Mouse (Mus musculus) midbrain, embryonic 14.5 days (tissue): ENCODE data around the gene Ndel1. TPM values are rescaled to one million over a fixed set of nuclear protein-coding genes. Genes with fewer than 3 reads are reported as not detected.
A peak's percentile ranks its signal among the peaks of the same experiment; 100 is the strongest.

Experiments used
- ATAC-seq: fragments of 200-750 bp; cut with Nextera tagmentation; 2 replicates; pipeline ENCODE4 v1.8.0; 2017; ENCODE audit warnings: moderate number of reproducible peaks, moderate library complexity; ENCODE audit not compliant: low FRiP score, low TSS enrichment
- DNase-seq: peaks from one replicate; pipeline ENCODE4 v3.0.0-alpha.2; 2015
- H3K27ac ChIP-seq: fragments of 300-500 bp; sonication (generic); replicated peaks from 2 replicates; pipeline ENCODE4 v1.5.1; 2014; ENCODE audit warnings: mild to moderate bottlenecking, low read depth, low read length, moderate library complexity
- H3K27me3 ChIP-seq: fragments of 300-500 bp; sonication (generic); 2 replicates; pipeline ENCODE4 v1.6.1; 2014; ENCODE audit warnings: low read length, control low read depth, mixed read lengths; ENCODE audit not compliant: control insufficient read depth, insufficient read depth
- H3K36me3 ChIP-seq: fragments of 300-500 bp; sonication (generic); 2 replicates; pipeline ENCODE4 v1.6.1; 2014; ENCODE audit warnings: low read length, control low read depth; ENCODE audit not compliant: control insufficient read depth, insufficient read depth
- H3K4me1 ChIP-seq: fragments of 300-500 bp; sonication (generic); 2 replicates; pipeline ENCODE4 v1.6.1; 2014; ENCODE audit warnings: mild to moderate bottlenecking, antibody characterized with exemption, low read length, control low read depth; ENCODE audit not compliant: control insufficient read depth, insufficient read depth
- H3K4me2 ChIP-seq: fragments of 300-500 bp; sonication (generic); 2 replicates; pipeline ENCODE4 v1.6.1; 2014; ENCODE audit warnings: mild to moderate bottlenecking, low read length, moderate library complexity
- H3K4me3 ChIP-seq: fragments of 300-500 bp; sonication (generic); replicated peaks from 2 replicates; pipeline ENCODE4 v1.5.1; 2014; ENCODE audit warnings: low read depth, low read length
- H3K9ac ChIP-seq: fragments of 300-500 bp; sonication (generic); replicated peaks from 2 replicates; pipeline ENCODE4 v1.6.1; 2014; ENCODE audit warnings: mild to moderate bottlenecking, low read length, moderate library complexity
- H3K9me3 ChIP-seq: fragments of 300-500 bp; sonication (generic); 2 replicates; pipeline ENCODE4 v1.6.1; 2016; ENCODE audit warnings: low read length, control low read depth, mixed read lengths; ENCODE audit not compliant: control insufficient read depth
- WGBS: fragments of 180-500 bp; shearing (Covaris S2); extraction: QIAGEN DNeasy Blood & Tissue Kit; methylation state at CpG from one replicate; pipeline ENCODE4 v1.1.7; 2014; 5-methylcytosine and 5-hydroxymethylcytosine counted together
- polyA plus RNA-seq: library from polyadenylated mRNA; unstranded; fragments of >200 nt; fragmentation: Nextera tagmentation; extraction: Ambion mirVana; gene quantifications from 2 replicates; pipeline ENCODE4 v1.2.1, GENCODE M21; 2014

Ndel1 gene
- polyA plus RNA-seq, 1 experiment from 2014 or later: 86.3 TPM

DNA sequence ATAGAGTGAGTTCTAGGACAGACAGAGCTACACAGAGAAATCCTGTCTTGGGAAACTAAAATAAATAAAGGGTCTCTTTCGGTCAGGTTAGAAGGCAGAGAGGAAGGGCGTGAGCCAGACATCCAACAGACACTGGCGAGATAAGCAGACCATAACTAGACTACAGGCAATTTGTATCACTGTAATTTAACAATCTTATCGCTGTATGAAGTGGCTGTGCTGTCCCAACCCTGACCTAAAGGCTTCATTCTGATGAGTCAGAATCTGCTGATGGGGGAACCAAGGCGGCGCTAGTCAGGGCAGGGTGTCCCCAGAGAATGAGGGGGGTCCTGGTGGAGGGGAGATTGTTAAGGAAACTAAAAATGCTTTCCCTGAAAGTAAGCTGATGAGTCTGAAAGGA lies 27.1 kb upstream of the Ndel1 start:
- Histone ChIP-seq H3K4me3 (no peak overlapping the region), H3K4me2 (no peak overlapping the region), H3K9ac (no peak overlapping the region), H3K27ac (no peak overlapping the region), H3K4me1 (peaks cover 6% of the 10 kb centered on the region), H3K27me3 (no peaks in the 10 kb centered on the region), H3K9me3 (no peaks in the 10 kb centered on the region), H3K36me3 (peaks cover 12% of the 10 kb centered on the region)
- 90% methylated on average over 6 of the region's 6 CpGs for WGBS
- DNase-seq (no peak), ATAC-seq (no peak)

DNA sequence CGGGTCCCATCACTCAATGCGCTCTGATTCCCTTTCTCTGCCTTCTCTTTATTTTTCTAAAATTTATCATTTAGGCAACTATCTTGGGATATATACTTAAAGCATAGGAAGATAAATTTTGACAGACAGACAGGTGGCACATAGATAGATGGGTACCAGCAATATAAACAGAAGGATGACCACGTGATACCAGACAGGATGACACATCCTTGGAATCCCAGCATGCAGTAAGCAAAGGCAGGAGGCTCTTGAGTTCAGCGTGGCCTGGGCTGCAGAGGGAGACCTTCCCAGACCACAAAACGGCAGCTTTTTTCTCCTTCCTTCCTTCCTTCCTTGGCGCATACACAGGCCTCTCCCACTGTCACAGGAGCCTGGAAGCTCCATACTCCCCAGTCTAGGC lies 26.2 kb upstream of the Ndel1 start:
- 77% methylated on average over 6 of the region's 6 CpGs for WGBS

DNA sequence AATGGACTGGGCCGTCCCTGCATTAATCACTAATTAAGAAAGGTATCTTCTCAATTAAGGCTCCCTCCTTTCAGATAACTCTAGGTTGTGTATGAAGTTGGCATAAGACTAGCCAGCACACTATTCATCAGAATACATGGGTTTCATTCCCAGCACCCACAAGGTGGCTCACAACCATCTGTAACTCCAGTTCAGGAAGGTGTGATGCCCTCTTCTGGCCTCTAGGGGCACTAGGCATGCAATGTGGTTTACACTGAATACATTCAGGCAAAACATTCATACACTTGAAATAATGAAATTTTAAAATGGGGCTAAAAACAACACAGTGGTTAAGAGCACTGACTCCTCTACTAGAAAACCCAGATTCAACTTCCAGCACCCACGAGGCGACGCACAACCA lies 25.5 kb upstream of the Ndel1 start:
- ATAC-seq: no peak
- H3K36me3 ChIP-seq: no peaks in the 10 kb centered on the region
- H3K4me2 ChIP-seq: no peak overlapping the region
- peak; percentile 60 for DNase-seq
- WGBS: 51% methylated on average over 4 of the region's 4 CpGs
- H3K27ac ChIP-seq: no peak overlapping the region
- no peaks in the 10 kb centered on the region for H3K27me3 ChIP-seq
- no peak overlapping the region for H3K9ac ChIP-seq
- H3K4me1 ChIP-seq: no peaks in the 10 kb centered on the region
- no peaks in the 10 kb centered on the region for H3K9me3 ChIP-seq
- no peak overlapping the region for H3K4me3 ChIP-seq

More for the DNA sequence above, 26.2 kb upstream of the Ndel1 start:
- Histone ChIP-seq H3K9ac (no peak overlapping the region), H3K36me3 (peaks cover 3% of the 10 kb centered on the region), H3K4me3 (no peak overlapping the region), H3K4me2 (no peak overlapping the region), H3K27ac (no peak overlapping the region), H3K27me3 (no peaks in the 10 kb centered on the region), H3K9me3 (no peaks in the 10 kb centered on the region), H3K4me1 (peaks cover 6% of the 10 kb centered on the region)
- ATAC-seq: no peak
- no peak for DNase-seq

DNA sequence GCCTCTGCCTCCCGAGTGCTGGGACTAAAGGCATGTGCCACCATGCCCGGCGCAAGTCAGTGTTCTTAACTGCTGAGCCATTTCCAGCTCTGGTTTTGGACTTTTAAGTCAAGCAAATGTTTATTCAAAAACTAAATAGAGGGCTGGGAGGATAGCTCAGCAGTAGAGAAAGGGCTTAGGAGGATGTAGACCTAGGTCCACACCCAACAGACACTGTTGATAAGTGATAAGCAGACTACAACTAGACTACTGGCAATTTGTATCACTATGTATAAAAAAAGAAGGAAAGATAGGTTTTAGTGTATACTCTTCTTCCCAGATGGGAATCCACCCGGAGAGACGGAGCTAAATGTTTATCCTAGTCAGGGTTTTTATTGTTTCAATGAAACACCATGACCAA lies 24.6 kb upstream of the Ndel1 start:
- 95% methylated on average over 5 of the region's 5 CpGs for WGBS
- Histone ChIP-seq H3K4me2 (no peak overlapping the region), H3K9ac (no peak overlapping the region), H3K4me1 (no peaks in the 10 kb centered on the region), H3K9me3 (no peaks in the 10 kb centered on the region), H3K4me3 (no peak overlapping the region), H3K27ac (no peak overlapping the region), H3K36me3 (no peaks in the 10 kb centered on the region), H3K27me3 (no peaks in the 10 kb centered on the region)
- DNase-seq: no peak
- no peak for ATAC-seq

DNA sequence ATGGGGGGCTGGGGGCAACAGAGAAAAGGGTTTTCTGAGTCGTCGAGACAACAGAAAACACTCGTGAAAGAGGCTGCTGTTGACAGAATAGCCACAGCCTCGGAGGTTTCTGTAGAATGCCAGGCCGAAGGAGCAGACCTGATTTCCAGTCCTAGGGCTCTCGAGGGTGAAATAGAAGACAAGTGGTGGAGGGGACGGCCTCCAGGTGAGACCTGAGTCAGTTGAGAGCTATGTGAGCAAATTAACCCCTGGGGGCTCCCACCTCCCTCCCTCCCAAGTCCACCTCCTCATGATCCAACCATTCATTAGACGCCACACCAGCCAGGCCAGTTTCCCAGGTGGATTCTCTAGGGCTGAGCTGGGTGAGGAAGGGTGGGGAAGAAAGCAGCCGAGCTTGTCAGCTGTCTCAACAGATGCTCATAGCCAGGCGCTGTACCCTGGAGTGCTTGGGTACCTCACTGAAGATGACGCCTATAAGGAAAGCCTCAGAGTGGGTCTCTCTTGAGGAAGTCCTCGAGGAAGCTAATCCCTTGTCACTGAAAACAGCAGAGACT lies 22.3 kb upstream of the Ndel1 start:
- Histone ChIP-seq H3K4me2 (no peak overlapping the region), H3K9ac (no peak overlapping the region), H3K9me3 (no peaks in the 10 kb centered on the region), H3K27me3 (no peaks in the 10 kb centered on the region), H3K36me3 (no peaks in the 10 kb centered on the region), H3K4me1 (no peaks in the 10 kb centered on the region), H3K27ac (no peak overlapping the region), H3K4me3 (no peak overlapping the region)
- 78% methylated on average over 12 of the region's 12 CpGs for WGBS
- ATAC-seq: no peak
- no peak for DNase-seq

DNA sequence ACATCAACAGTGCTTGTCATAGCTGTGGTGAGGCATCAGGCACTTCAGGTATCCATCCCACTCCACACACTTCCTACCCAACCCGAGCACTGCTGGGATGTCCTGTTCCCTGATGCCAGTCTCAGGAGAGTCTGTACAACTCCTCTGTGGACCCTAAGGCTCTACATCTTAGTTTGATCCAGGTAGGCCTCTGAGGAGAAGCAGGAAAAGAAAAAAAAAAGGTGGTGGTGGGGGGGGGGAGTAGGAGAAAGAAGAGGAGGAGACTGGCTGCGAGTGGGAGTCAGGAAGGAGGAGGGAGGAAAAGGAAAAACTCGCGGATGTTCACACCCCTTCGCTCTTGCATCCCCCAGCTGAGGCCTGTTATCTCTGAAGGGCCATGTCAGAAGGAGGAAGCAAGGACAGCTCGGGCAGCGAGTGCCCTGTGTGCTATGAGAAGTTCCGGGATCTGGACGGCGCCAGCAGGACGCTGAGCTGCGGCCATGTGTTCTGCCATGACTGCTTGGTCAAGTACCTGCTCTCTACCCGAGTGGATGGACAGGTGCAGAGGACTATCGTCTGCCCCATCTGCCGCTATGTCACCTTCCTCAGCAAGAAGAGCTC lies 20.7 kb upstream of the Ndel1 start:
- no peak overlapping the region for H3K4me3 ChIP-seq
- no peak for DNase-seq
- H3K9me3 ChIP-seq: no peaks in the 10 kb centered on the region
- no peak for ATAC-seq
- H3K4me1 ChIP-seq: no peaks in the 10 kb centered on the region
- H3K36me3 ChIP-seq: no peaks in the 10 kb centered on the region
- no peaks in the 10 kb centered on the region for H3K27me3 ChIP-seq
- H3K4me2 ChIP-seq: no peak overlapping the region
- H3K9ac ChIP-seq: no peak overlapping the region
- WGBS: 86% methylated on average over 15 of the region's 15 CpGs
- no peak overlapping the region for H3K27ac ChIP-seq

DNA sequence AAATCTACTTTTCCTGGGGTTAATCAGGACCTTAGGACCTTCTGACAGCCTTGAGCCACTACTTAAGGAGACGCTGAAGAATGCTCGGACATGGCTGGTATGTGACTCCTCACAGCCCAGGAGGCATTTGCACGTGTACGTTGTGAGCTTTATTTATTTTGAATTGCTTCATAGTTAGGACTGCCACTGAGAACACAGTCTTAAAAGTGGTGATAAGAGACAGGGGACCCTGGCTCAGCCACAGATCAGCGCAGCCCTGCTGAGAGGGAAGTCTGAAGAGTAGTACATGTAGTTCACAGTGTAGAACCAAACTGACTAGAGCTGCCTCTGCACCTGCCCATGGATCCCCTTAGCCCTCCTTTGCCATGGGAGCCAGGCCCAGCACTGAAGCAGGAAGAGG lies 20.2 kb upstream of the Ndel1 start:
- ATAC-seq (no peak), DNase-seq (no peak)
- H3K27ac ChIP-seq: no peak overlapping the region
- no peak overlapping the region for H3K4me2 ChIP-seq
- H3K4me3 ChIP-seq: no peak overlapping the region
- H3K36me3 ChIP-seq: no peaks in the 10 kb centered on the region
- H3K9ac ChIP-seq: no peak overlapping the region
- no peaks in the 10 kb centered on the region for H3K9me3 ChIP-seq
- no peaks in the 10 kb centered on the region for H3K4me1 ChIP-seq
- WGBS: 94% methylated on average over 5 of the region's 5 CpGs
- no peaks in the 10 kb centered on the region for H3K27me3 ChIP-seq

DNA sequence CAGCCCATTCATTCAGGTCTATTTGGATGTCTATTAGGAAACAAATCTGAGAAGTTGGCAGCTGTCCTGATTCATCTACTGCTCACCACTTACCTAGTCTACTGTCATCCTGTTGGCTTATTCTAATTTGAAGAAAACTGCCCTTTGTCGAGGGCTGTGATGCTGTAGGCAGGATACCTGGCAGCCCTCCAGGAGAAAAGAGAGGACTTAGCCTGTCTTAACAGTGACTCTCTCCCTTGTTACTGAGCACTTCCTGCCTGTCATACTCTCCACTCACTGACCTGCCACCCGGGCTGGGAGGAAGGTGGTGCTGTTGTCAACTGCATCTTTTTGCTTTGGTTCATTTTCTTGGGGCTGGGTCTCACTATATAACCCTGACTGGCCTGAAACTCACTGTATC lies 19.0 kb upstream of the Ndel1 start:
- DNase-seq: no peak
- WGBS: 39% methylated on average over 2 of the region's 2 CpGs

DNA sequence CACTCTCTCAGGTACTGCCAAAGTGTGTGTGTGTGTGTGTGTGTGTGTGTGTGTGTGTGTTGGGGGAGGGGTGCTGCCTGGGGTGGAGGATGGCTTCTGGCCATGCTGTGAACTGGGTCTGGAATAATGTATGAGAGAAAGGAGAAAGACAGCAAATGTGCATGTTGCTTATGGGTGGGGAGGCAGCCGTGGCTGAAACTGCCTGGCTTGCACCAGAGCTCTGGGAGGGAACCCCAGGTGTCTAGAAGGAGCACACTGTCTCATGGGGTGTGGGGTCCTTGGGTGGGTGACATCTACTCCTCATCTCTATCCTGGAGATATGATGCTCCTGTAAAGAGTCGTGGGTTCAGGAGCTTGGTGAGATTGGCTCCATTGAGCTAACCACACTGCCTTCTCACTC lies 17.0 kb upstream of the Ndel1 start:
- DNase-seq (no peak), ATAC-seq (no peak)
- Histone ChIP-seq H3K4me3 (no peak overlapping the region), H3K27ac (no peak overlapping the region), H3K36me3 (no peaks in the 10 kb centered on the region), H3K9me3 (no peaks in the 10 kb centered on the region), H3K4me2 (no peak overlapping the region), H3K27me3 (no peaks in the 10 kb centered on the region), H3K4me1 (no peaks in the 10 kb centered on the region), H3K9ac (no peak overlapping the region)
- WGBS: 84% methylated on average over 2 of the region's 2 CpGs

More for the DNA sequence above, 19.0 kb upstream of the Ndel1 start:
- no peak overlapping the region for H3K4me2 ChIP-seq
- ATAC-seq: no peak
- no peaks in the 10 kb centered on the region for H3K9me3 ChIP-seq
- H3K4me3 ChIP-seq: no peak overlapping the region
- no peak overlapping the region for H3K27ac ChIP-seq
- no peaks in the 10 kb centered on the region for H3K36me3 ChIP-seq
- no peaks in the 10 kb centered on the region for H3K4me1 ChIP-seq
- no peaks in the 10 kb centered on the region for H3K27me3 ChIP-seq
- H3K9ac ChIP-seq: no peak overlapping the region
